Mouse (Mus musculus) kidney, postnatal 0 days (tissue): ENCODE data around the gene Lat2. TPM values are rescaled to one million over a fixed set of nuclear protein-coding genes. Genes with fewer than 3 reads are reported as not detected.

Source experiments
- ATAC-seq: fragments of 200-750 bp; cut with Nextera tagmentation; replicated peaks from 2 replicates; pipeline ENCODE4 v1.8.0; 2017; ENCODE audit warnings: low read depth, moderate number of reproducible peaks, moderate TSS enrichment, moderate library complexity; ENCODE audit not compliant: low FRiP score
- DNase-seq: peaks from one replicate; pipeline ENCODE4 v3.0.0-alpha.2; 2016; ENCODE audit warnings: low spot score
- H3K27ac ChIP-seq: fragments of 300-500 bp; sonication (generic); 2 replicates; pipeline ENCODE4 v1.5.1; 2014; ENCODE audit warnings: mild to moderate bottlenecking
- H3K27me3 ChIP-seq: fragments of 300-500 bp; sonication (generic); 2 replicates; pipeline ENCODE4 v1.6.1; 2014; ENCODE audit warnings: low read length, mixed read lengths; ENCODE audit not compliant: insufficient read depth
- H3K36me3 ChIP-seq: fragments of 300-500 bp; sonication (generic); 2 replicates; pipeline ENCODE4 v1.6.1; 2014; ENCODE audit warnings: low read length, mixed read lengths; ENCODE audit not compliant: insufficient read depth
- H3K4me1 ChIP-seq: fragments of 300-500 bp; sonication (generic); replicated peaks from 2 replicates; pipeline ENCODE4 v1.6.1; 2014; ENCODE audit warnings: antibody characterized with exemption, low read length, mixed read lengths; ENCODE audit not compliant: insufficient read depth
- H3K4me2 ChIP-seq: fragments of 300-500 bp; sonication (generic); 2 replicates; pipeline ENCODE4 v1.6.1; 2014; ENCODE audit warnings: mild to moderate bottlenecking, low read length, moderate library complexity, mixed read lengths
- H3K4me3 ChIP-seq: fragments of 300-500 bp; sonication (generic); replicated peaks from 2 replicates; pipeline ENCODE4 v1.5.1; 2014; ENCODE audit warnings: low read depth, low read length
- H3K9ac ChIP-seq: fragments of 300-500 bp; sonication (generic); 2 replicates; pipeline ENCODE4 v1.6.1; 2014; ENCODE audit warnings: low read depth, low read length
- H3K9me3 ChIP-seq: fragments of 300-500 bp; sonication (generic); replicated peaks from 2 replicates; pipeline ENCODE4 v1.6.1; 2016; ENCODE audit warnings: low read length, inconsistent platforms, mixed read lengths
- CTCF ChIP-seq: IDR thresholded peaks from 2 replicates; pipeline ENCODE4 v1.5.1; 2016; ENCODE audit warnings: antibody characterized with exemption, low read depth, mild to moderate bottlenecking, moderate library complexity
- WGBS: fragments of 180-500 bp; shearing (Covaris S2); extraction: QIAGEN DNeasy Blood & Tissue Kit; methylation state at CpG from one replicate; pipeline ENCODE4 v1.1.7; 2014; 5-methylcytosine and 5-hydroxymethylcytosine counted together
- microRNA-seq: library from miRNA; unstranded; fragments of <30 nt; microRNA quantifications from one replicate; pipeline ENCODE4, GENCODE M21; 2016
- polyA plus RNA-seq: library from polyadenylated mRNA; unstranded; fragments of >200 nt; fragmentation: Nextera tagmentation; extraction: Ambion mirVana; gene quantifications from 2 replicates; pipeline ENCODE4 v1.2.1, GENCODE M21; 2015

Lat2 gene
- polyA plus RNA-seq, 1 experiment from 2014 or later = 0.93 TPM

DNA sequence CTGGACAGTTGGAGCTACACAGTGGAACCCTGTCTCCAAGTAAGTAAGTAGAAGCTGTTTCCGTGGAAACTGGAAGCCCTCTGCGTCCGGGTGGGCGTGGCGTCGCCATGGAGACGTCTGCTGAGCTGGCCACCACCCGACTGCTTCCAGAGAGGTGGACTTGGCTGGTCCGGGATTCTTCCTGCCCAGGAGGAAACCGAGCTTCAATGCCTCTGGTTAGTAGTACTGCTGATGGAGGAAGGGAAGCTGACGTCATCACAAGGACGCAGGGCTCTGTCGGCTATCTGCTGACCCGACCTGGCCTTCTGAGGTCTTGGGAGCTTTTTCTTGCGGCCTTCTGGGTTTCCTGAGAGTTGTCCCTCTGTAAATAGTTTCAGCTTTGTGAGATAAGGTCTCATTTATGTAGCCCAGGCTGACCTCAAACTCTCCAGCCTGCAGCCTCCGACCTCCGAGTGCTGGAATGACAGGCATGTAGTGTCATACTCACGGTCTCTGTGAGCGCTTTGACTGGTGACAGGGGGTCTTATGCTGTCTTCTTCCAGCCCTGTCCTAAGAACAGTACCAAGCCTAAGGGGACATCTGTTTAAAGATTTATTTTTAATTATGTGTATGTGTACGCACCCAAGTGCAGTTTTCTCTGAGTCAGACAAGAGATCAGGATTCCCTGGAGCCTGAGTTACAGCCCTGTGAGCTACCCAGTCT, 59.2 kb downstream of the Lat2 start:
- no peak for TF ChIP-seq CTCF
- H3K36me3 ChIP-seq = no peaks in the 10 kb centered on the region
- 0 out of 2 replicates have a peak overlapping the region, but pooled peaks have one; percentile 8 for H3K4me2 ChIP-seq
- H3K27ac ChIP-seq = peak overlapping the region; percentile 68
- H3K4me3 ChIP-seq = no peak overlapping the region
- ATAC-seq = 0 out of 2 replicates have a peak, but pooled peaks have one; percentile 20
- DNase-seq = peak; percentile 87
- peaks cover 15% of the 10 kb centered on the region; the same call in 1 of the 2 replicates for H3K4me1 ChIP-seq
- H3K9me3 ChIP-seq = no peaks in the 10 kb centered on the region
- 8% methylated on average over 20 of the region's 20 CpGs for WGBS
- H3K9ac ChIP-seq = no peak overlapping the region
- no peaks in the 10 kb centered on the region for H3K27me3 ChIP-seq

DNA sequence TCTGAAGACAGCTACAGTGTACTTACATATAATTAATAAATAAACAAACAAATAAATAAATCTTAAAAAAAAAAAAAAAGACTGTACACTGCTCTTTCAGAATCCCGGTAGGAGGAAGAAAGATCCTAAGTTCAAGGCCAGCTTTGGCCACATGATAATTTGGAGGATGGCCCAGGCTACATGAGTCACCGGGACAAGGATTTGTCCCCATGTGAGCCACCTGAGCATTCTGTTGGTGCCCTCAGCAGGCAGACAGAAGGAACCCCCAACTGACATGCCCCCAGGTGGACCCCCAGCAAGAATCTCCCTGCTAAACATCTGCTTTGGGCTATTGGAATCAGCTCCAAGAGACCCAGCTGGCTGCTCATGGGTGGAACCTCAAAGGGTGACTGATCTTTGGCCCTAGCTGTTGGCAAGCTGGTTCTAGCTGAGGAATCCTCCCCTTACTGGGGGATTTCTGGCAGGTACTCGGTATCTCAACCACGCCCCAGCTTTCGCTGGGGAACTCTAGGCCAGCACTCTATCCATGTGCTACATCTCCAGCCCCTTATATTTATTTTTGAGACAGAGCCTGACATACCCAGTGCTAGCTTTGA, 60.8 kb downstream of the Lat2 start:
- Histone ChIP-seq H3K27ac (no peak overlapping the region), H3K9ac (no peak overlapping the region), H3K4me2 (no peak overlapping the region), H3K4me3 (no peak overlapping the region), H3K9me3 (no peaks in the 10 kb centered on the region), H3K36me3 (no peaks in the 10 kb centered on the region), H3K27me3 (no peaks in the 10 kb centered on the region), H3K4me1 (peaks cover 19% of the 10 kb centered on the region; the same call in 1 of the 2 replicates)
- 89% methylated on average over 5 of the region's 5 CpGs for WGBS
- DNase-seq (no peak), ATAC-seq (no peak)
- TF ChIP-seq CTCF = no peak

DNA sequence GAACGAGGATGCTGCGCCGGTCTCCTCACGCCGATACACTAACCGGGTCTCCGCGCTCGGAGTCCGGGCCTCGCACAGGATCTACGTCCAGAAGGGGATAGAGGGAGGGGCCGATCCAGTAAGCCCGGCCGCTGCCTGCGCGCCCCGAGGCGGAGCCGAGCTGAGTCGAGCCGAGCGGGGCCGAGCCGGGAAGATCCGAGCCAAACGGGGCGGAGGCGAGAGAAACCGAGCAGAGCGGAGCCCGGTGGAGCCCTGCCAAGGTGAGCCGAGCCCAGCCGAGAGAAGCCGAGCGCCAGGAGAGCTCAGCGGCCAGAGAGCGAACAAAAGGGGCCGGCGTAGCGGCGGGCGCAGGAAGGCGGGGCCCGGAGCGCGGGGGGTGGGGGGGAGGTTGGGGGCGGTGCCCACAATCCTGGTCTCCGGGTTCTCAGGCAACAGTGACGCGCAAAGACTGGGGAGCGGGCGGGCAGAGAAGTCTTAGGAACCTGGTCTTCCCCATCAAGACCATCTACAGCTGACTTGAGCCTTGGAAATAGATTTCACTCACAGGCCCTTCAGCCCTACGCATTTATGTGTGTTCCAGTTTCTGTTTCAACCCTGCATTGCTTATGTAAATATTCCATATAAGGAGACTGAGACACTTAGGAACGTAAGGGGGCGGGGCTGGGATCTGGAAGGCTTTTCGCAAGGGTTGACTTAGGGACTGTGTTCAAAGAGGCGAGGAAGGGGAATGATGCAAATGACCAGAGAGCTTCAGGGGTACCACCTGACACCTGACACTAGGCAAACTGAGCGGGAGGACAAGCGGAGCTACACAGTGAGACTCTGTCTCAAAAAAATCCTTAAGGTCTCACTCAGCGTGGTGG, 62.5 kb downstream of the Lat2 start, which contains the start of gene Clip2:
Clip2 (minus strand) TSS at position 325 of the 863 bp plus-strand sequence.
- H3K4me1 ChIP-seq = peaks cover 19% of the 10 kb centered on the region; the same call in 1 of the 2 replicates
- H3K27me3 ChIP-seq = no peaks in the 10 kb centered on the region
- H3K36me3 ChIP-seq = no peaks in the 10 kb centered on the region
- H3K9me3 ChIP-seq = no peaks in the 10 kb centered on the region
- TF ChIP-seq CTCF = peak; percentile 11; the same call in 1 of the 2 replicates
- peak within 1 kb of the TSS; percentile 95 for H3K27ac ChIP-seq
- peak within 1 kb of the TSS; percentile 94 for H3K9ac ChIP-seq
- peak within 1 kb of the TSS; percentile 82 for H3K4me3 ChIP-seq
- ATAC-seq = peak; percentile 95
- H3K4me2 ChIP-seq = peak within 1 kb of the TSS; percentile 91
- WGBS = 1% methylated on average over 61 of the region's 61 CpGs
- peak; percentile 98 for DNase-seq

DNA sequence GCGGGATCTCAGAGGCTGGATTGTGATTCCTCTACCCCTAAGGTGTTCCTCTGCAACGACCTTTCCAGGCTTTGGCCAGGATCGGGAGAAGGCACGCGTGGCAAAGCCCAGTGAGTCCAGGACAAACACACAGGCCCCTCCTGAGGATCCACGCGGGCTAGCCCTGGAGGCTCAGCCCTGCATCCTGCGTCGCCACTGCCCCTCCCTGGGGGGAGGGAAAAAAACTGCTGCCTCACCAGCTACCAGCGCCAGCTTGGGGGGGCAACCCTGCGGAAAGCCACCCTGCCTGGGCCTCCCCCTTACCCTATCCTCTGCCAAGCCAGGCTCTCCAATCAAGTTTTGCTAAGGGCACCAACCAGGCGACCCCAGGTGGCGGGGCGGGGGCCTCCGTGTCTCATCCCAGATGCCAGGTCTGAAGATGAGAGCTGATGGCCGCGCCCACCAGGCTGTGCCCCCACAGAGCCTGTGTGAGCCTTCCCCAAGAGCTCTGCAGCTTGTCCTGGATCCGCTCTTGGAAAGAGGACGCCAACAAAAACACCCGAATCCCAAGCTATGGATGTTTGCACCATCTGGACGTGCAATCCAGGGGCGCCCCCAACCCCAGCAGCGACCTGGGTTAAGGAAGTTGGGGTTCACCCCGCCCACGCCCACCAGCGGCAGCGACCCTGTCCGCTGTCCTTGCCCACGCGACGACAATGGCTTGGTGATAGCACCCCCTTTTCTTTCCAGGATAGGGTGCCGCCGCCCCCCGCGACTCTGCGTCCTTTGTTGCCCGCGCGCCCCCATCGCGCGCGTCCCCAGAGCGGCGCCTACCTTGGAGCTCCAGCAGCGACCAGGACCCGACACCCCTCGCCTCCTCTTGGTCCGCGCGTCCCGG, 63.4 kb downstream of the Lat2 start:
- Histone ChIP-seq H3K9me3 (no peaks in the 10 kb centered on the region), H3K27me3 (no peaks in the 10 kb centered on the region), H3K27ac (peak overlapping the region; percentile 95), H3K36me3 (no peaks in the 10 kb centered on the region), H3K4me1 (peaks cover 19% of the 10 kb centered on the region; the same call in 1 of the 2 replicates), H3K4me3 (peak overlapping the region; percentile 82), H3K9ac (peak overlapping the region; percentile 94), H3K4me2 (peak overlapping the region; percentile 91)
- no peak; the same call in 1 of the 2 replicates for ATAC-seq
- TF ChIP-seq CTCF = no peak
- WGBS = 2% methylated on average over 52 of the region's 52 CpGs
- DNase-seq = peak; percentile 24

DNA sequence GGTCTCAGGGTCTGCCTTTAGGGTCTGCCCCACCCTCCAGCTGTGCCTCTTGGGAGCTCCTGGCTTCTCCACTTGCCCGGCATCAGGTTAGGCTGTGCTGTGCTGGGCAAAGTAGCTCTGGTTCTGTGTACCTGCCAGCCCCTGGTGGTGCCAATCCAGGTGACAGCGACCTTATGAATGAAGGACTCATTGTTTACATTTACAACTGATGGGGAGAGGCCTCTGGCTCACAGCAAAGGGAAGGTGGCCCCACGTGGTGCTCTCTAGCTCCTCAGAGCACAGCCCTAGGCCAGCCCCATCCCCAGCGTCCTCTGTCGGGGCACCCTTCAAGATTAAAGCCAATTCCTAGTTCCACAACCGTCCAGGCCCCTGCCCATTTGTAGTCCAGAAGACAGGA, 64.0 kb downstream of the Lat2 start:
- H3K27me3 ChIP-seq = no peaks in the 10 kb centered on the region
- H3K27ac ChIP-seq = peak overlapping the region; percentile 95; the same call in 1 of the 2 replicates
- H3K4me2 ChIP-seq = peak overlapping the region; percentile 91
- 9% methylated on average over 6 of the region's 6 CpGs for WGBS
- H3K4me3 ChIP-seq = peak overlapping the region; percentile 82
- ATAC-seq (no peak), DNase-seq (peak; percentile 19)
- no peaks in the 10 kb centered on the region for H3K36me3 ChIP-seq
- H3K4me1 ChIP-seq = peaks cover 19% of the 10 kb centered on the region; the same call in 1 of the 2 replicates
- H3K9ac ChIP-seq = peak overlapping the region; percentile 94
- no peaks in the 10 kb centered on the region for H3K9me3 ChIP-seq
- TF ChIP-seq CTCF = peak; percentile 4; the same call in 1 of the 2 replicates

Small RNA genes lying within 50 kb of the gene (microRNA-seq; reads per million reads assigned to microRNA genes)
- not detected for gene Mir7228

Other genes starting within 250 kb of the Lat2 start
- gene Gtf2ird1, start 158.3 kb downstream of the Lat2 start, polyA plus RNA-seq = 46.7 and 49.8 TPM in 2 replicates
- gene Clip2, start 62.6 kb downstream of the Lat2 start, polyA plus RNA-seq = 3.3 TPM in 2 replicates
- 0.23 and 0.32 TPM in 2 replicates for gene Syna, start 54.9 kb downstream of the Lat2 start, polyA plus RNA-seq
- 155 and 188 TPM in 2 replicates for gene Rfc2, start 33.7 kb downstream of the Lat2 start, polyA plus RNA-seq
- 327 and 365 TPM in 2 replicates for gene Eif4h, start 24.5 kb upstream of the Lat2 start, polyA plus RNA-seq
- 3.4 and 3.6 TPM in 2 replicates for gene Limk1, start 73.6 kb upstream of the Lat2 start, polyA plus RNA-seq
- 77.7 and 78.9 TPM in 2 replicates for gene Eln, start 132.3 kb upstream of the Lat2 start, polyA plus RNA-seq